Mouse (Mus musculus): Measurements from ENCODE around the gene Lpin3. TPM values are rescaled to one million over a fixed set of nuclear protein-coding genes. Genes with fewer than 3 reads are reported as not detected.

Gene Lpin3
- polyA plus RNA-seq, 1 experiment from 2014 or later = 2.6 TPM

DNA sequence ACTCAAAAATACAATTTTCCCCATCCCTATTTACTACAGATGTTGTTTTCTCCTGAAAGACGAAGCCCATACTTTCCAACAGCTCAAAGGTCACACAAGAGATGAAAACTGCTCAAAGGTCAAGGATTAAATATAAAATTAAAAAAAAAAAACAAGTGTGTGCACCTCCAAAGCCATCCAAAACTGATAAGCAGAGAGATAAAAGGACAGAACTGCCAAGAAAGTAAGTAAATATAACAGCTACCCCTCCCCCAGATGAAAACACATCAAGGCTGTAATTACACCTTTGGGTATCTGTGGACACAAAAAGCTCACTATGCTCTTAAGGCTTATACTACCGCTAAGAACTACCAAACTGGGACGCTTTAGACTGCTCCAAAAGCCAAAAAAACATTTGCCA lies 11.0 kb upstream of the Lpin3 start:
- no peaks in the 10 kb centered on the region for H3K9me3 ChIP-seq
- whole genome bisulfite sequencing = 62% methylated on average over 3 of the region's 3 CpGs
- ATAC-seq (ENCODE audit: insufficient number of reproducible peaks, insufficient read depth, low FRiP score, low TSS enrichment, low read depth) = no peak
- no peak overlapping the region for H3K27ac ChIP-seq
- H3K9ac ChIP-seq (replicated peaks) = no peak overlapping the region
- H3K36me3 ChIP-seq = no peaks in the 10 kb centered on the region
- H3K4me1 ChIP-seq (replicated peaks) = no peaks in the 10 kb centered on the region; the same call in 1 of the 2 replicates
- no peaks in the 10 kb centered on the region for H3K27me3 ChIP-seq
- H3K4me2 ChIP-seq = no peak overlapping the region
- H3K4me3 ChIP-seq (replicated peaks) = no peak overlapping the region

DNA sequence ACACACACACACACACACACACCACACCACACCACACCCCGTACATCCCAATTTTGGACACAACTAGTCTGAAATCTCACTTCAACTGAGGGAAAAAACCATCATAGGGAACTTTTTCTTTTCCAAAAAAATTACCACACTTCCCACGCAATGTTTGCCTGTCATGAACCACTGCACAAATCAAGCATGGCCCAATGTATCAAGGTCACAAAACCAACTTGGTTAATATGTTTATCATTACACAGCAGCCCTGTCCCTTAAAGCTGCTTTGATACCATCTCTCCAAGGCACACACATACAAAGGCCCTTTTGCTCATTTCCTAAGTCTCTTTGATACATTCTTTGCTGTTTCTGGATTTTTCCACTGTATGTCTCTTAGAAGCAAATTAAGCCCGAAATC lies 9.2 kb upstream of the Lpin3 start:
- Histone ChIP-seq H3K36me3 (no peaks in the 10 kb centered on the region), H3K4me3 (replicated peaks) (no peak overlapping the region), H3K9me3 (0 out of 2 replicates have a peak, but pooled peaks cover 3% of the 10 kb centered on the region), H3K27me3 (no peaks in the 10 kb centered on the region), H3K27ac (no peak overlapping the region), H3K4me2 (no peak overlapping the region), H3K9ac (replicated peaks) (no peak overlapping the region), H3K4me1 (replicated peaks) (no peaks in the 10 kb centered on the region; the same call in 1 of the 2 replicates)
- 88% methylated on average over 3 of the region's 3 CpGs for WGBS
- ATAC-seq (ENCODE audit: insufficient number of reproducible peaks, insufficient read depth, low FRiP score, low TSS enrichment, low read depth) = no peak

DNA sequence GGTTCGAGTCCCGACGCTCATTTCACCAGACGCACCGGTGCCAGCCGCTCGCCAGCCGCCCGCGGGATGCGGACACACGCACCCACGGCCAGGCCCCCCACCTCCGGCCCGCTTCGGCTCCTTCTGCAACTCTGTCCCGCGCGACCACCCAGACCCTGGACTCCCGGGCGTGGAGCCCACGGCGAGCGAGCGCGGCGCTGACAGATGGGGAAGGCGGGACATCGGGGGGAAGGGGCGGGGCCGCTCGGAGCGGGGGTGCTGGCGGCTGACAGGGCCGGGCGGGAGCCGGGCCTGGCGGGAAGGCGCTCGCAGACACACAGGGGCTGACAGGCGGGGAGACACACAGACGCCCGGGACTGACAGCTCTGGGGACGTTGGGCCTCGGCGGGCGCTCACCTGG lies 8.1 kb upstream of the Lpin3 start:
- H3K27me3 ChIP-seq = no peaks in the 10 kb centered on the region
- peak overlapping the region; percentile 92 for H3K9ac ChIP-seq (replicated peaks)
- H3K4me2 ChIP-seq = peak overlapping the region; percentile 83
- H3K36me3 ChIP-seq = no peaks in the 10 kb centered on the region
- H3K27ac ChIP-seq = peak overlapping the region; percentile 97
- under 1% methylated on average over 39 of the region's 47 CpGs for WGBS
- ATAC-seq (ENCODE audit: insufficient number of reproducible peaks, insufficient read depth, low FRiP score, low TSS enrichment, low read depth) = peak; percentile 84
- 0 out of 2 replicates have a peak, but pooled peaks cover 3% of the 10 kb centered on the region for H3K9me3 ChIP-seq
- H3K4me3 ChIP-seq (replicated peaks) = peak overlapping the region; percentile 89
- H3K4me1 ChIP-seq (replicated peaks) = no peaks in the 10 kb centered on the region; the same call in 1 of the 2 replicates

DNA sequence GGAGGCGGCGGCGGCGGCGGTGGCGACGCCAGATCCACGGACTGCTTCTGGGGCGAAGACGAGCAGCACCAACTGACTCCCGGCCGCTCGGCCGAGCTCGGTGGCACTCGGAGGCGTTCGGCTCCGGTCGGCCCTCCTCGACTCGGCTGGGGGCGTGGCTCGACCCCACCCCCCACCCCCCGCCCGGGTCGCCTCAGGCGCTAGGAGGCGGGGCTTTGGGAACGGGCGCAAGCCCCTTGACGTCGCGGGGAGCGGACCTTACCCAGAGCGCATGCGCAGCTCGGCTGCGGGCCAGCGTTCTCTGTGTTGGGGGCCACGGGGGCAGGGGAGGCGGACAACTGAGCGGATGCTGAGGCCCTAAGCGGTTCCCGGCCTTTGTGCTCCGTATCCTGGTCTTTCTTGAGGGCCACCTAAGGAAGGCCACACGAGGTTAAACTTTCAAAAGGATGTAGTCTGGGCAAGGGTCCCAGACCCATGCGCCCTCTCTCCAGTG lies 7.5 kb upstream of the Lpin3 start, which contains the start of gene Zhx3:
Gene Zhx3, minus strand, starts transcription at position 109 of the 493 bp plus-strand sequence.
- WGBS = 2% methylated on average over 48 of the region's 48 CpGs

DNA sequence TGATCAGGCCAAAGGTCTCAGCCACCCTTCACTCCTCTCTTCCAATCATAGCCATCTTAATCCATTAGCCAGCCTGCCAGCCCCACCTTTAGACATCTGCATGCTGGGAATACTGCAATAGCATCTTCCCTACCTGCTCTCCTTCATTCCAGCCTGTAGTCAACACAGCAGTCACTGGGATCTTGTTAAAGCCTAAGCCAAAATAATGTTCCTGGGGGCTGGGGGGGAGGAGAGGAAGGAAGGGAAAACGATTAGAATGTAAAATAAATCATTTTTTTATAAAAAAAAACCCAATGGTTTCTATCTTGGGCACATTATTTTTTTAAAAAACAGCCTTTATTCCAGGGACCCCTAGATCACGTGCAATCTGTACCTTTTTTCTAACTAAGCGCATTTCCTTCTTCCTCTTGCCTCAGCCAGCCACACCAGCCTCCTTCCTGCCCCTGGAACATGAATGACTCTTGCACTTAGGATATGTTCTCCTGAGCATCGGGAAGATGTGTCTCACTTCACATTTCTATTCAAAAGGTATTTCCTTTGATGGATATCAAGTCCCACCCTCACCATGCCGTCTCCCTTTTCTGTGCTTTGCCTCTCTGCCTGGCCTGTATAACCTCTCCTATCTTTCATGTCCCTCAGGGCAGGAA lies 6.1 kb upstream of the Lpin3 start:
- 82% methylated on average over 5 of the region's 5 CpGs for WGBS
- Histone ChIP-seq H3K4me1 (replicated peaks) (no peaks in the 10 kb centered on the region; the same call in 1 of the 2 replicates), H3K36me3 (no peaks in the 10 kb centered on the region), H3K27ac (no peak overlapping the region), H3K4me3 (replicated peaks) (no peak overlapping the region), H3K27me3 (no peaks in the 10 kb centered on the region), H3K9ac (replicated peaks) (no peak overlapping the region), H3K9me3 (0 out of 2 replicates have a peak, but pooled peaks cover 3% of the 10 kb centered on the region), H3K4me2 (no peak overlapping the region)
- ATAC-seq (ENCODE audit: insufficient number of reproducible peaks, insufficient read depth, low FRiP score, low TSS enrichment, low read depth) = no peak

More for the DNA sequence above, 7.5 kb upstream of the Lpin3 start, which contains the start of gene Zhx3:
- H3K4me1 ChIP-seq (replicated peaks) = no peaks in the 10 kb centered on the region; the same call in 1 of the 2 replicates
- peak within 1 kb of the TSS; percentile 83 for H3K4me2 ChIP-seq
- peak within 1 kb of the TSS; percentile 89 for H3K4me3 ChIP-seq (replicated peaks)
- H3K36me3 ChIP-seq = no peaks in the 10 kb centered on the region
- peak within 1 kb of the TSS; percentile 92 for H3K9ac ChIP-seq (replicated peaks)
- H3K9me3 ChIP-seq = 0 out of 2 replicates have a peak, but pooled peaks cover 3% of the 10 kb centered on the region
- H3K27ac ChIP-seq = peak within 1 kb of the TSS; percentile 97
- H3K27me3 ChIP-seq = no peaks in the 10 kb centered on the region
- ATAC-seq (ENCODE audit: insufficient number of reproducible peaks, insufficient read depth, low FRiP score, low TSS enrichment, low read depth) = peak; percentile 97

DNA sequence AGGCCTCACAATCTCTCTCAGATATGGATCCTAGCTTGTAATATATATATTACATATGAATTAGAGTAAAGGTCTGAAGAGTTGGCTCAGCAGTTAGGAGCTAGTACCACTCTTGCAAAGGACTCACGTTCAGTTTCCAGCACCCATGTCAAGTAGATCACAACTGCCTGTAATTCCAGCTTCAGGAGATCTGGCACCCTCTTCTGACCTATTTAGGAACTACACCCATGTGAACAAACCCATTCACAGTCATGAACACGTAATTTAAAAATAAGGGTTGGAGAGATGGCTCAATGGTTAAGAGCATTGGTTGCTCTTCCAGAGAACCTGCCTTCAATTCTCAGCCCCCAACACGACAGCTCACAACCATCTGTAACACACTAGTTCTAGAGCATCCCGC lies 4.4 kb upstream of the Lpin3 start:
- ATAC-seq (ENCODE audit: insufficient number of reproducible peaks, insufficient read depth, low FRiP score, low TSS enrichment, low read depth) = no peak
- WGBS = 86% methylated on average over 4 of the region's 4 CpGs
- no peaks in the 10 kb centered on the region; the same call in 1 of the 2 replicates for H3K4me1 ChIP-seq (replicated peaks)
- no peak overlapping the region for H3K4me3 ChIP-seq (replicated peaks)
- H3K27me3 ChIP-seq = no peaks in the 10 kb centered on the region
- H3K9me3 ChIP-seq = 0 out of 2 replicates have a peak, but pooled peaks cover 3% of the 10 kb centered on the region
- H3K4me2 ChIP-seq = no peak overlapping the region
- H3K9ac ChIP-seq (replicated peaks) = no peak overlapping the region
- H3K36me3 ChIP-seq = no peaks in the 10 kb centered on the region
- H3K27ac ChIP-seq = no peak overlapping the region

DNA sequence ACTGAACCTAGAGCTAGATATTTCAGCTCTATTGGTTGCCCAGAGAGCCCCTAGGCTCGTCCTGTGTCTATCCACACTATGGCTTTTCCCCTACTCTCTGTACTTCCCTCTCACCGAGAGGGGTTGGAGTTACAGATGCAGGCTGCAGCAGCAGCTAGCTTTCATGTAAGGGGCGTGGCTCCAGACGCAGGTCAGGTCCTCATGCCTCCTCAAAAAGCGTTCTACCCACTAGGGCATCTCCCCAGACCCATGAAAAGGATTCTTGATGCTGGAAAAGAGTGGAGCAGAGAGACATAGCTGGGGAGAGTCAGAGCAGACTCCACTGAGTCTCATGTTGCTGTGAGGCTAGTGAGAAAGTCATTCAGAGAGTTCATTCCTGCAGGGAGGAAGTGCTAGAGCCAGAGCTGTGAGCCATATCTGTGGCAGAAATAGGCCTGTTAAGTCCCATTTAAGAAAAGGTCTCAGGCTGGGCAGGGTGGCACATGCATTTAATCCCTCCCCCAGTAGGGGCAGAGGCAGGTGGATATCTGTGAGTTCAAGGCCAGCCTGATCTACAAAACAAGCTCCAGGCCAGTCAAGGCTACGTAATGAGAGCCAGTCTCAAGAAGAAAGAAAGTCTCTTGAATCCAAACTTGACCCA lies 1.1 kb downstream of the Lpin3 start:
- ATAC-seq (ENCODE audit: insufficient number of reproducible peaks, insufficient read depth, low FRiP score, low TSS enrichment, low read depth) = no peak
- Histone ChIP-seq H3K4me1 (replicated peaks) (no peaks in the 10 kb centered on the region), H3K27me3 (no peaks in the 10 kb centered on the region), H3K27ac (no peak overlapping the region), H3K36me3 (no peaks in the 10 kb centered on the region), H3K9me3 (no peaks in the 10 kb centered on the region), H3K9ac (replicated peaks) (no peak overlapping the region), H3K4me3 (replicated peaks) (no peak overlapping the region), H3K4me2 (no peak overlapping the region)
- WGBS = 50% methylated on average over 6 of the region's 6 CpGs

DNA sequence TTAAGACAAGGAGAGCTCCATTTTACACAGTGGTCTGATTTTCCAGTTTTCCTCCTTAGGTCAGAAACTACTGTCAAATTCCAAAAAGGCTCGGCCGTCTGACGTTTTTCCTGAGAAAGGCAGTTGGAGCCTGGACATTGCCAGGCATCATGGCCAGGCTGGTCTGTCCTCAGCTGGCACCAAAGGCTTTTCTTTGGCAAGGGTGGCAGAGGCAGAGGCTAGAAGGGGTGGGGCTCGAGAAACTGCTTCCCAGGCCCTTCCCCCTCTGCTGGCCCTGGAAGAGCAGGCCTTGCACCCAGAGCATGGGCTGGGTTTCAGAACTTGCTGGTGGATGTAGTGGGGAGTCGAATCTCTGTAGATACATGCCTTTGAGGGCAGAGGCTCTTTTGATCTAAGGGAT lies 2.0 kb downstream of the Lpin3 start:
- Histone ChIP-seq H3K27ac (no peak overlapping the region), H3K4me2 (no peak overlapping the region), H3K4me3 (replicated peaks) (no peak overlapping the region), H3K27me3 (no peaks in the 10 kb centered on the region), H3K9ac (replicated peaks) (no peak overlapping the region), H3K9me3 (no peaks in the 10 kb centered on the region), H3K36me3 (no peaks in the 10 kb centered on the region), H3K4me1 (replicated peaks) (no peaks in the 10 kb centered on the region)
- 75% methylated on average over 5 of the region's 5 CpGs for WGBS
- no peak for ATAC-seq (ENCODE audit: insufficient number of reproducible peaks, insufficient read depth, low FRiP score, low TSS enrichment, low read depth)

DNA sequence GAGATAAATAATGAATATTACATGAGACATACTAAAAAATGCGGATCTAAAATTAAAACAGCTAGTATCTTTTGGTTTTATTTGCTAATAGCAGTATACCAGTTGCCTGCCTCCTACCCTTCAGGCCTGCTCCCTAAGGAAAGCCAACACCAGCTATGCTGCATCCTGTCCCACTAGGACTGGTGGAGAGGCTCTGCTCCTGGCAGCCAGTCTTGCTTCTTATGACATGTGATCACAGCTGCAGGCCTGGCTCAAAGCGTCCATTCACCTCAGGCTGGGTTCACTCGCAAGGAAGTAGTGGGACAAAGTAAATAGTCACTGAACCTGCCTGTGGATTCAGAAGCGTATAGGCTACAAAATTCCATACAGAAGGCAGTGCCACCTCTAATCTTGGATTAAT lies 3.4 kb downstream of the Lpin3 start:
- H3K9me3 ChIP-seq = no peaks in the 10 kb centered on the region
- no peak overlapping the region for H3K4me3 ChIP-seq (replicated peaks)
- WGBS = 70% methylated on average over 4 of the region's 4 CpGs
- peaks cover 6% of the 10 kb centered on the region for H3K4me1 ChIP-seq (replicated peaks)
- no peak overlapping the region for H3K27ac ChIP-seq
- no peak for ATAC-seq (ENCODE audit: insufficient number of reproducible peaks, insufficient read depth, low FRiP score, low TSS enrichment, low read depth)
- no peak overlapping the region for H3K4me2 ChIP-seq
- no peaks in the 10 kb centered on the region for H3K36me3 ChIP-seq
- H3K9ac ChIP-seq (replicated peaks) = no peak overlapping the region
- H3K27me3 ChIP-seq = peaks cover 8% of the 10 kb centered on the region

DNA sequence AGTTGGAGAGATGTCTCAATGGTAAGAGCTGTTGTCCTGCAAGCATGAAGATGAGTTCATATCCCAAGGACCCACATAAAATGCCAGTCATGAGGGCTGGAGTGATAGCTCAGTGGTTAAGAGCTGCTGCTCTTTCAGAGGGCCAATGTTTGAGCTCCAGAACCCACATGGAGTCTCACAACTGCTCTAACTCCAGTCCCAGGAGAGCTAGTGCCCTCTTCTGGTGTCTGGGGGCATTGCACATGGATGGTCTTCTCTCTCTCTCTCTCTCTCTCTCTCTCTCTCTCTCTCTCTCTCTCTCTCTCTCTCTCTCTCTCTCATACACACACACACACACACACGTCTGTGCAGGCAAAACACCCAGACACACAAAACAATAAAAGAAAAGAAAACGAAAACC lies 4.4 kb downstream of the Lpin3 start:
- no peak for ATAC-seq (ENCODE audit: insufficient number of reproducible peaks, insufficient read depth, low FRiP score, low TSS enrichment, low read depth)
- H3K9me3 ChIP-seq = no peaks in the 10 kb centered on the region
- H3K9ac ChIP-seq (replicated peaks) = no peak overlapping the region
- peaks cover 12% of the 10 kb centered on the region for H3K27me3 ChIP-seq
- H3K4me3 ChIP-seq (replicated peaks) = no peak overlapping the region
- no peak overlapping the region for H3K27ac ChIP-seq
- 25% methylated on average over 1 of the region's 2 CpGs for WGBS
- no peak overlapping the region for H3K4me2 ChIP-seq
- H3K4me1 ChIP-seq (replicated peaks) = peaks cover 6% of the 10 kb centered on the region
- H3K36me3 ChIP-seq = no peaks in the 10 kb centered on the region

DNA sequence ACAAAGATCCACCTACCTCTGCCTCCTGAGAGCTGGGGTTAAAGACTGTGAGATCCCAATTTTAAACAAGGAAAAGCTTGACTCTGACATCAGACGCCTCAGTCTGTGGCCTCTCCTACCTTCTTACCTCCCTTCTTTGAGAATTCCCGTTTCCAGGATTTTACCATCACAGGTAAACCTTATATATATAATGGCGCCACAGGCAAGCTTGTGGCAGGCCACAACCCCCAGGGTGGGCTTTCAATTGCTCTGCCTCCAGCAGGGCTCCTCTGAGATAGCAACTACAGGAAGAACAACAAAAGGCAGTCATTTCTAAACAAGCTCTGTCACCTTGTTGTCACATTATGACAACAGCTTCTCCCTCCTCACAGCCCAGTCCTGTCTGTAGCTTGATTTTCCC lies 5.8 kb downstream of the Lpin3 start:
- 72% methylated on average over 3 of the region's 3 CpGs for WGBS
- H3K36me3 ChIP-seq = no peaks in the 10 kb centered on the region

More for the DNA sequence above, 5.8 kb downstream of the Lpin3 start:
- Histone ChIP-seq H3K4me1 (replicated peaks) (peaks cover 6% of the 10 kb centered on the region), H3K4me3 (replicated peaks) (no peak overlapping the region), H3K9me3 (no peaks in the 10 kb centered on the region), H3K9ac (replicated peaks) (no peak overlapping the region), H3K4me2 (no peak overlapping the region), H3K27me3 (peaks cover 12% of the 10 kb centered on the region), H3K27ac (no peak overlapping the region)
- no peak for ATAC-seq (ENCODE audit: insufficient number of reproducible peaks, insufficient read depth, low FRiP score, low TSS enrichment, low read depth)
